Mouse (Mus musculus) embryo, embryonic 9.5 days (tissue): ENCODE data around the gene Egfl7.

ENCODE experiments used
- DNase-seq: peaks from one replicate; pipeline ENCODE4 v3.0.0-alpha.2; 2017; ENCODE audit errors: extremely low spot score

The Egfl7 gene

DNA sequence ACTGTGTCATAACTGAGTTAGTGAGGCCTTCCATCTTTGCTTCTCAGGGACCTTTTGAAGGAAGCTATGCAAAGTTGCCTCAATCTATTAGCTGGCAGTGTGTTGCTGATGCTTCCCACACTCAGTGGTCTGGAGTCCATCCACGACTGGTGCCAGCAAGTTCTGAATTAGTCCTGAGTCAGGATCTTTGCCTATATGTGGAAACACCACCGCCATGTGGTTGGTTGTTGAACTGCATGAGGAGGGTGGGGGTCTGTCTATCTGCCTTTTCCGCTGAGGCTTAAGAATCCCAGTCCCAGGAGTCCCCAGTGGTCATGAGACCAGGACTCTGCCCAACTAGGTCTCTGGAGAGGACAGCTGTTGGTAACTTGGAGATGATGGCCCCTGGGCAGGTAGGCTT is 9.8 kb upstream of the Egfl7 start:
- peak; percentile 69 for DNase-seq

DNA sequence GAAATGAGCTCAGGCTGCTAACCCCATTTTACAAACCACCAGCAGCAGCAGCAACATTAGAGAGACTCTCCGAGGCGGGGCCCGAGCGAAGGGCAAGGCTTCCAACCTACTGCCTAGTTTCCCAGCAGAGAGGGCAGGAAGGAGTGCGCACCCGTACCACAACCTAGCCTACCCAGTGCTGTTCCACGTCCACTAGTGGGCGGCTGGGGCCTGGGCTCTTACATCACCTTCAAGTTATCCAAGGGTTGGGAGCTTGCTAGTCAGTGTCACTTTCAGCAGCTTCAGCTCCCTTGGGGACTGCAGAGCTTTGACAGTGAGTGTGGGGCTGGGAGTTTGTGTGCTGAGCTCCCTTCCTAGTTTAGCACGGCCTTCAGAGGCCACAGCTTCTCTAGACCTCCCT is 8.4 kb upstream of the Egfl7 start:
- DNase-seq = no peak

DNA sequence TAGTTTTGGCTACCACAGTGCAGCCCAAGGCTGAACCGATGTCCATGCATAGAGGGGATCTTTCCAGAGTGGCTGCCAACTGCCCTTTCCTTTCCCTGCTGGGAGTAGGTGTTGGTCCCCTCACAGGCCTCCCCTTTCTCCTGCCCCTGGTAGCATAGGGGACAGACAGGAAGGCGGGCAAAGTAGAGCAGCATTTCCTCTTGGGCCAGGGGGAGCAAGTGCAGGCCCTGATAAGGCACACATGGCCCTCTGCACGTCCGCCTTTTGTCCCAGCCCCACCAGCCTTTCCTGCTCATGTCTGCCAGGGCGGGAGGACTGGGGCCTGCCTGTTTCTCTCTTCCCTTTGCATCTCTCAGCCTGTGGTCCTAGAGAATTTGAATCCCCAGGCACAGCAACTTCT is 8.0 kb upstream of the Egfl7 start:
- DNase-seq = no peak

DNA sequence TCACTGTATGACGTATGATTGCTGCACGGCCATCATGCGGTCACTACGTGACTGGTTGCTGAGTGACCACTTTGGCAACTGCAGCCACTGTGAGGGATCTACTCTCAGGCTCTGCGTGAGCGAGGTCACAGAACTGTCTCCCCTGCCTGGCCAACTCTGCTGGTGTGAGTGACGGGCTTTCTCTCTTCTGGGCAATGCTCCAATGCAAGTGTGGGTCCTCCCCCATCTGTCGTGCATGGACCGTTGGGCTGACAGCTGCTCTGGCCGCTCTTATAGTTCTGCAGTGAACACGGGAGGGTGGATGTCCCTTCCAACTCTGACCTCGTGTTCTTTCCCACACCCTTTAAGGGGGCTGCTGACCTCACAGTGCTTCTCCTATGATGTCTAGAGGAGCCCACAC is 6.4 kb upstream of the Egfl7 start:
- no peak for DNase-seq

DNA sequence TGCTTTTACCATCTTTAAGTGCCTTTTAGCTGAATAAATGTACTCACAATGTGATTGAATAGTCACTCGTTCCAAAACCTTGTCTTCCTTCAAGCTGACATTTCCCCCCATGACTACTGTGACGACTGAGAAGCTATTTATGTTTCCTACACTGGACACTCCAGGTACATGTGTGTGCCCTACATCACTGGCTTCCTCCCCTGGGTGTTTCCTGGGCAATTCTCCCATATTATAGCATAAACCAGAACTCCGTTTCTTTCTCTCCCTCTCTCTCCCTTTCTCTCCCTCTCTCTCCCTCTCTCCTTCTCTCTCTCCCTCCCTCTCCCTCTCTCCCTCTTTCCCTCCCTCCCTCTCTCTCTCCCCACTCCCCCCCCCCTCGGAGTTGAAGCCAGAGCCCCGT is 6.0 kb upstream of the Egfl7 start:
- DNase-seq = no peak

DNA sequence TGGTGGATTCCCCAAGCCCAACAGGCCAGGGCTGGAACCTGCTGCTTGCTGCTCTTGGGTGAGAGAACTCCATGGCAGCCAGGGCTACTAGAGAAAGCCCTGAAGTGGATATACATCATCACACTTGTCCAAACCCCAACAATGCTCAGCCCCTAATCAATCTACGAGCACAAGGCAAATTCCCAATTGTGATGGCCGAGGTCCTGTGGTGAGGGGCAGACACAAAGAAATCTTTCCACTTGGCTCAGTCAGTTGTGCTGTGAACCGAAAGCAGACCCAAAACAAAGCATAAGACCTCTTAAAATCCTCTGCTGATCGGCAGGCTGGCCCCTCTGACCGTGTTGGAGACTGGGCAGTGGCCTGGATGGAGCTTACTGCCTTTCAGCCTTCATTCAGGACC is 5.0 kb upstream of the Egfl7 start:
- no peak for DNase-seq

DNA sequence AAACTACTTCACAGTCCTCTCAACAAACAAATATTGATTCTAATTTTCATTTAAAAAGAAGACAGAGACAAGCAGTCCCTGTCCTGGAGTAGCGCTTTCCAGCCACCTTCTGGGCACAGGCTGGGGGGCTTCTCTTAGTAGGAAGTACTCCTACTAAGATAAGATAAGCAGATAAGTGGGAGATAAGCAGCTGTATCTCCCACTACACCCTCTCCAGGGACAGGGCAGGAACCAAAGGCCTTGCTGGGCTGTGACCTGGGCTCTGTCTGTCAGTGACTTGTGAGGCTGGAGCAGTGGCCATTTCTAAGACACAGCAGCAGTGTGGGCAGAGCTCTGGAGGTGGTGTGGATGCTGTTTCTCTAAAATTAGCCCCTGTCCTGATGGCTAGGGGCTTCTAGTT is 4.4 kb upstream of the Egfl7 start:
- no peak for DNase-seq

DNA sequence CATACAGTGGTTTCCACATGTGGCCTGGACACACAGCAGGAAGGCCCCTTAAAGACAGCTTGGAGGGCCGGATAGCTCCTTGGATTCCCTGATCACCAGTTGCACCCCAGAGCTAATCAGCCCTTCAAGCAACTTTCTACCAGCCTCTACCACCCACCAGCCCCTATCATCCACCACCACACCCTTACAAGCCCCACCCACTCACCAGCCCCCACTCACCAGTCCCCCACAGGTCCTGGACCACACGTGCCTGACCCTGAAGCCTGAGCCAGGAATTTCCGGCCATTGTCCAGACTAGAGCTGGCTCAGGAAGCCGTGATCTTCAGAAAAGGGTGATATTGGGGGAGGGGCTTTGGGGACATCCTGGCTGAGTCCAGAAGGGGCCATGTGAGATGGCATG is 3.9 kb upstream of the Egfl7 start:
- no peak for DNase-seq

DNA sequence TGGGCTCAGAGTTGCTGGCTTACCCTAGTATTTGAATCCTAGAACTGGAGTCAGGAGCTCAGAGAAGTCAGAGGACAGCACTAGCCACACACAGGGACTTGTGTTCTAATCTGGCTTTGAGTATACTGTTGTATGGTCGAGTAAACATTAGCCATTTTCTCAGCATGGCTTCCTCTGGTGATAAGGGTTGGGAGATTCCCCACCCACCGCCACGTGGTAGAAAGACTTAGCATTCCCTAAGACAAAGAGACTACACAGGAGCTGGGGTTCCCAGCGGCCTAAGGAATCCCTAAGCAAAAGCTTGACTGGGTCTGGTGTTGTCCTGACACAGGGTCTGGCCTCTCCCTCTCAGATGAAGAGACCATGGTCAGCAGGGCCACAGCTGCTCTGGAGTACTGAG is 3.4 kb upstream of the Egfl7 start:
- no peak for DNase-seq

DNA sequence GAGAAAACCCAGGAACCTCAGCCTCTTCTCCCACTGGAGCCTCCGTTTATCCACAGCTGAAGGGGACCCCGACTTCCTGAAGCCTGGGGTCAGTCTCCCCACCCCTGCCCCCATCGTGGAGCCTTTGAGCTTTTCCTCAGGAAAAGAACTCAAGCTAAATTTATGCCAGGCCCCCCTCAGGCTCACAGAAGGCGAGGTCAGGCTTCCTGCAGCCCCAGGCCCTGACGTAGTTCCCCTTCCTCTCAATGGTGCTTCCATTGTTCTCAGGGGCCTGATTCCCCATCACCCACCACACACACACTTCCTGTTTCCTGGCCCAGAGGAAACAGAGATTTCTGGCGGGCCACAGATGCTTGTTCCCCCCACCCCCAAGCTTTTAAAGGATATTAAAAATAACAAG is 1.4 kb upstream of the Egfl7 start:
- no peak for DNase-seq

DNA sequence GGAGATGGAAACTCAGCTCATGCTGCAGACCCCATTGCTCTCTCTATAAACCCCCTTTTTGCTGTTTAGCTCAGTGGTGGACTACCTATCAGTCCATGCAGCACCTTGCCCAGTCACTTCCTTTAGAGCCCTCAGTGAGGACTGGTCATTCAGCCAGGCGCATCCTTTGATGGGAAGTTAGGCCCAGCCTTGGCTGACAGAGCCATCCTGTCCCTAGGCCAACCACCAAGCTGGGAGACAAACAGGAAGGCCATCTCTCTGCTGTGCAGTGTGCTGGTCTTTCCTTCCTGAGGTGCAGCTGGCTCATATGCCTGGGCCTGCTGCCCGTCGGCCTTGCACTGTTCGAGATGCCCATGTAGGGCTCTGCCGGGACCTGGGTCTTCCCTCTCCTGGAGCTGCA is 937 bp downstream of the Egfl7 start:
- no peak for DNase-seq

DNA sequence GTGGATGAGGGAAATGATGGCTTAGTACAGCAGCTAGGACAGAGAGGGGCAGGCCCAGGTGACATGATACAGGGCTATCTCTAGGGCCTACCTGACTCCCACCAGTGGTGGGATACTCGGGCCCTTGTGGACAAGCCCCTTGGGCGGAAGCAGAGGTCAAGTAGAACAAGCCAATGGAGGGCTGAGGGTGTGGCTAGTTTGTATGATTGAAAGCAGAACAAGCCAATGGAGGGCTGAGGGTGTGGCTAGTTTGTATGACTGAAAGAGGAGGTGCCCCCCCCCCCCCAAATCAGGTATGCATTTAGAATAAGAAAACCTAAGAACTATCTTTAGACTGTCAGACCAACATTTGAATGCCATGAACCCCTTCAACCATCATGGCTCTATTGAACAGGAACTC is 2.4 kb downstream of the Egfl7 start:
- no peak for DNase-seq

DNA sequence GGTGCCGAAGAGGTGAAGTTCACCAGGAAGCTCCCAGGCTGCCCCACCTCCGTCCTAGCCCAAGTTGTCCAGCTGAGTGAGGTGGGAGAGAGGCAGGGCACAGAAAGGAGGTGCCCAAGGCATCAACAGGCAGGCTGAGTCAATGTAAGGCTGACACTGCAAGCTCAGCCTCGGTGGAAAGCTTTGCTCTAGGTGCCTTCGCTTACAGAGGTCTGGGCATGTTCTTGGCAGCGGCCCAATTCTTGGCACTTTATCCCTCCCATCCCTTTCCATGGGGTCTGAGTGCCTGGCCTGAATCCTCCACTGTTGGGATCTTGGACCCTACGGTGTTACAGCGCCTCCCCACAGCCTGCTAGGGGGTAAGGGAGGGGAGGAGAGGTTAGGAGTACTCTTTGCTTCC is 2.9 kb downstream of the Egfl7 start:
- no peak for DNase-seq

DNA sequence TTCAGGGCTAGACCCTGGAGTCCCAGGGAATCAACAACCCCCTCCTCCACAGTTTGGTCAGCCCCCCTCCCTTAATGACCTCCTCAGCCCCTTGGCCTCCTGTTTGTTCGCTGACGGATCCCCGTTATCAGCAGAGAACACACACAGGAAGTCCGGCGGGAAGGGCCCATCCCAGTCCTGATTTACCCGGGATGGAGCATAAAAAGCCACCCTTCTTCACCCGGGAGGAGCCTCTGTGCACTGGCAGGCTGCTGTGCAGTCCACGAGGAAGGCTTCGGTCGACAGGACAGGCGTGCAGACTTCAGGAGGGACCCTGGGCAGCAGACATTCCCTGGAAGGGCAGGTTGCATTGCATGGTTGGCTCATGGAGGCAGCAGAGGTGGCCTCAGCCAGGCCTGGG is 3.8 kb downstream of the Egfl7 start:
- DNase-seq = no peak

DNA sequence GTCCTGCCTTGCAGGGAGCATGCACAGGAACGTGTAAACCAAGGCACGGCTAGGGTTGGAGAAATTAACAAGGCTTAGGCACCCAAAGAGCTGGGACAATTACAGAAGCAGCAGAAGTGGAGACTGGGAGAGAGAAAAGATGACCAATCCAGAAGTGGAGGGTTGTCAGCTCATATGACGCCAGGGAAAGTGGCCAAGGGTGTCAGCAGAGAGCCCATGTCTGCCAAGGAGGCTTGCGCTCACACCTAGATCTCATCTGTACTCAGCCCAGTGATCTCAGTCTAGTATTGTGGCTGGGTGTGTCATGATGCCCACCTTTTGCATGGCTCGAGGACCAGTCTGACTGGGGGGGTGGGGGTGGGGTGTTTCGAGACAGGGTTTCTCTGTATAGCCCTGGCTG is 5.9 kb downstream of the Egfl7 start:
- DNase-seq = no peak

DNA sequence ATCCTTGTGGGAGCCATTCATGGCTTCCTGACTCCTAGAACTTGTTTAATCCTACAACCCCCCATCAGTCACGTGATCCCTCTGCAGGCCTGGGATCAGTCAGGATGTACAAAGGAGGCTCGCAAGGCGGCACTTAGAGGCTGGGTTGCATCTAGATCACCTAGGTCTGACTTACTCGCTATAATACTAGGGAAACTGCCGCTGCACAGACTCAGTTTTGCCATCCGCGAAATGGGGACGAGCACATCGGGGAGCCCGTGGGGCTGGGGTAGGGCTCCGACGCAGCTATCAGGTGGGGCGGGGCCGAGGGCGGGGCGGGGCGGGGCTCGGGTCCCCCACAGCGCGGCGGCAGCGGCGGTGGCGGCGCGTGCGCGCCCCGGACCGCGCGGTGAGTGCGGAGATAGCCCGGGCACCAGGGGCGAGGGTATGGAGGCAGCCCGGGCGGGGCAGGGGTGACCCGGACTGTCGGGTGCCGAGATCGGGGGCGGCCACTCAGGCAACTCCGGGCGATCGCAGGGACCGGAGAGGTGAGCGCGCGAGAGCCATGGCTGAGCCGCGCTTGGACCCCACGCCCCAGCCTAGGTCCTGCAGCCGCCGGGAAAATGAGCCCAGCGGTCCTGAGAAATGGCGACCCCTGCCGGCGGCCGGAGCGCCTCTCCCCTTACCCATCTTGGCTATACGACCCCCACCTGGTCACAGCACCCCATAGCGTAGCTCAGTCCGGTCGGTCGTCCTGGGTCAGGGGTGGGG is 6.7 kb downstream of the Egfl7 start, which contains the start of gene Gm20532:
Gene Gm20532 (plus strand): TSS at position 346 of the 750 bp plus-strand sequence.
- peak; percentile 90 for DNase-seq

DNA sequence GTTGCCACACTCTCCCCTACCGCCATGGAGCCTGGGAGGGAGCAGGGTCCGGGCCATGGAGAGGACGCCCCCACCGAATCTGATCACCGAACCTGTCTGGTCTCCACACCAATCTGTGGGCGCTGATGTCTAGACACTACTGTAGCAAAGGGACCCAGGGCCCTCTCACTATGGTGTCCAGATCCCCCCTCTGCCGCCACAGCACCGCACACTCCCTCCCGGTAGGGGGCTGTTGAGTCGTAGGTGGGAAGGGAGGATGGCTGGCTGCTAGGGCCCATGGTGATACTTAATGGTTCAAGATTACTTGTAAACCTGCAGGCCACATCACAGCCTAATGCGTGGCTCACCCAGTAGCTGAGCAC is 7.2 kb downstream of the Egfl7 start:
- DNase-seq = no peak

DNA sequence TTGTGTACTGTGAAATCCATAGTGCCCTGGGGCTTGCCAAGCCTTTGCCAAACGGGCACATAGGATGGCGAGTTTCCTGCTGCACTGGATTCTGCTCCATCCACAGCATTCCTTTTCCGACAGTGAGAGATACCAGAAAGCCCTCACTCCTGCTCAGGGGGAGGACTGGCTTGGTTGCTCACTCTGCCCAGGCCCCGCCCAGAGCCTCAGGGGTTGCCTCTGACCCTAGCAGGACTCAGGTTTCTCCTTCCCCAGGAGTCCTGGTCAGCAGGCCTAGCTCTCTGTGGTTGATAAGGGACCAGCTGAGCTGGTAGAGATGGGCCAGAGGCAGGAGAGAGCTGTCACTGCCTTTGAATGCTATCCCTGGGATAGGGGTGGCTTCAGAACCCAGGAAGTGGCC is 8.8 kb downstream of the Egfl7 start:
- no peak for DNase-seq

DNA sequence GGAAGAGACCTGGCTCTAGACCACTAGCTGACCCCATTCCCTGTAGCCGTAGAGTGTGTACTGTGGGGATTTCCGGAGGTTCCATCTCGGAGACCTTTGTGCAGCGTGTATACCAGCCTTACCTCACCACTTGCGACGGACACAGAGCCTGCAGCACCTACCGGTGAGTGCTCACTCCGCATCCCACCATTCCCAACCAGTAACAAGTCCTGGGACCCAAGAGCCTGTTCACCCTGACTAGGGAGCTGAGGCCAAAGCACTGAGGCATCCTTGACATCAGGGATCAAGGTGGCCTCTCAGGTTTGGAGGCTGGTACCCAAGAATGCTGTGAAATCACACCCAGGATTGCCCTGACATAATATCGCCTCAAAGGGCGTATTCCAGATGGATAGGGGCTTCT is 9.5 kb downstream of the Egfl7 start:
- no peak for DNase-seq

DNA sequence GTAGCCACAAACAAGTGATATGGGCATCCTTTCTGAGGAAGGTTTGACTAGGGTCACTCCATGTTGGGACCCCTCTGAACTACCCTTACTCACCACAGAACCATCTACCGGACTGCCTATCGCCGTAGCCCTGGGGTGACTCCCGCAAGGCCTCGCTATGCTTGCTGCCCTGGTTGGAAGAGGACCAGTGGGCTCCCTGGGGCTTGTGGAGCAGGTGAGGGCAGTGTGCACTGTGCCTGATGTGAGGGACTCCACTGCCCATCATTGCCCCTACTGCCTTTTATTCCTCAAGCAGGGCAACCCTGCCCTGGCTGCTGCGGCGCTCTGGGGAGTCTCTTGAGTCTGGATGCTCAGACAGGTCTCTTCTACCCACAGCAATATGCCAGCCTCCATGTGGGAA is 10.5 kb downstream of the Egfl7 start:
- no peak for DNase-seq

DNA sequence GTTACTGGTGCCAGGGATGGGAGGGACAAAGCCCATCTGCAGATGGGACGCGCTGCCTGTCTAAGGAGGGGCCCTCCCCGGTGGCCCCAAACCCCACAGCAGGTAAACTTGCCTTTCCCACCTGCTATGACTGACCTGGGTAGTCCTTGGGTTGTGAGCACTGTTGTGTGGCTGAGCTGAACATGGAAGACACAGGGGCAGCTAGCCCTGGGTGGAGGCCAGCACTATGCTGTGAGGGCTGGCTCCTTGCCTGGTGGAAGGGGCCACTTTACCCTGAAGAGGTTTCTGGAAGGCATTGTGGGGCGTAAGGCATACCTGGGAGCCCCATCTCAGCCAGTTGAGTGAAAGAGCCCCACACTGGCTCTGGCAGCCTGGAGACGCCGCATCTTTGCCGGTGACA is 11.1 kb downstream of the Egfl7 start:
- DNase-seq = no peak

DNA sequence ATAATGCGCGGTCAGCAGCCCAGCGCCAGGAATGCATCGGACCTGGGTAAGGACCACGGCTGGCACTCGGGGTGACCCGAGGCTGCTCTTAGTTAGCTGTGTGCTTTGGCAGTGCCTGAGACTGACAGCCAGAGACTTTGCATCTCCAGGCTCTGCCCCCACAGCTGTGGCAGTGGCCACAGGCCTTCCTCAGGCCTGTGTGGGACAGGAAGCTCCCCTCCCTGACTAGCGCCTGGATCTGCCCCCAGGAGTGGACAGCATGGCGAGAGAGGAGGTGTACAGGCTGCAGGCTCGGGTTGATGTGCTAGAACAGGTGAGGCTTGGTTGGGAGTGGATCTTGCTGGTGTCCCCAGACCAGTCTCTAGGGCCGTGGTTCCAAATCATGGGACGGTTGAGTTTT is 11.6 kb downstream of the Egfl7 start:
- DNase-seq = no peak

DNA sequence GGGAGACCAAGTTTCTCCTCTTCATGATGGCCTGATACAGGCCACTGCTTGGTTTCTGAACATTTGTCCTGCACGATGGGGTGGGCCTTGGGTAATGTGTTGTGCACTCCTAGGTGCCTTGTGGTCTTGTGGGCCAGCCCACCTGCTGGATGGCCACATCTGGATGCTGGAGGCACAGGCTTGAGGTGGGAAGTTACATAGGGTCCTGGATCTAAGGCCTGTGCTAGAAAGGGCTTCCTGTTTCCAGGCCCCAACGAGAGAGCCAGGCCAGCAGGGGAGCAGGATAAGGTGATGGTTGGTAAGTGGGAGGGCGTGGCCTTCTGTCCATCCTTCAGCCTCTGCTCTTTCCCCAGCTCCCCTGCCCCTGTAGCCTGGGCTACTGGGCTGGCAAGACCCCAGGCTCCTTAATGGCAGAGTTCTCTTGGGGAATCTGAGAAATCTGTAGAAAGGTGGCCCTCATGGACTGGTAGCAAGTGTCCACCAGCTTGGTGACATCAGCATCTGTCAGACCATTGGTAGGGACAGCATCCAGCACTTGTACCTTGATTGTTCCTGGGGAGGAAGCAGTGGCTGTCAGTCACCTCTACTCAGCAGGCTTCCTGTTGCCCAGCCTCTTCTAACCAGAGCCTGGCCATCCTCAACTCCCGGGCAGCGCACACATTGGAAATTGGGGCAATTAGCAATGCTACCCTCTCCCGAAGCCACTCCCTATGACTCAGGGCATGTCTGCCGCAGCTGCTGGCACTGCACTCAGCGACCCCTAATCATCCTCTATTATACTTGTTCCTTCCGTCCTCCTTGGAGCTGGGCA is 13.6 kb downstream of the Egfl7 start:
- DNase-seq = no peak

DNA sequence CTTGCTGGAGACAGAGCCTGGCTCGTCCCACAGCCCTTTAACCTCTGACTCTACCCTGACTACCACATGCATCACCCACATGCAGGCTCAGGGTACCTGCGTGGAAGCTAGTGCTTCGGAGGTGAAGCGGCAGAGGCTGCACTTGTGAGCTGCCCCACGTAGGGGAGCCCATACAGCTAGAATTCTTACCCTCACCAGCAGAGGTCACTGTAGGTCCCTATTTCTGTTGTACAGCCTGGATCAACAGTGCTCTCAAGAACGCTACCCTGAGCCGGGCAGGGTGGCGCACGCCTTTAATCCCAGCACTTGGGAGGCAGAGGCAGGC is 14.2 kb downstream of the Egfl7 start:
- no peak for DNase-seq
